10 mouse cellular contexts compared by ENCODE assay signal in the genomic region with DNA sequence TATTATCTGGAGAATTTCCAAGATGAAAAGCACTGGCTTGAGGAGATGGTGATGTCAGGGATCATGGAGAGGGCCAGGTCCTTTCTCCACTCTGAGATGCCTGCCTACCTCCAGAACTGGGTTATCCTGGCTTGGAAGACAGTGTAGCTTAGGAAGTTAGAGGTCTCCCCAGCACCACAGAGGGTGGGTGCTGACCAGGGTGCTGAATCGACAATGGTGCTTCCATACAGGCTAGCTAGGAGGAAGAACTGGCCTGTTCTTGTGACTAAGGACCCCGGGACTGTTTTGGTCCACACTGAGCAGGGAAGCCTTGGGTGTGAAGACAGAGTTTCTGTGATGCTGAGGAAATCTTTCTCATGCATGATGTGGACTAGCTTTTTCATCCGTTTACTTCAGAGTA. TPM values are rescaled to one million over a fixed set of nuclear protein-coding genes. Genes with fewer than 3 reads are reported as not detected.
DNase-seq lines count a peak whose midpoint lies in the region; ATAC-seq and TF ChIP-seq lines count a peak whose summit lies in the region.
"Had no signal": no experiment of that assay in that cellular context is flagged by ENCODE, and none has a peak within 500 bp of the region (broad histone marks: within the 10 kb centered on the region; RNA-seq: fewer than 3 reads in every experiment).

No protein-coding gene starts in this region.

- H3K27ac ChIP-seq in heart, embryonic 10.5 days: no peak overlapping the region
- H3K27ac ChIP-seq in gastrocnemius, adult 2 months: no peak overlapping the region

- DNase-seq in heart, embryonic 10.5 days (ENCODE audit: low spot score): peak; percentile 82
- no peak for DNase-seq in heart, adult 11 months
- DNase-seq in testis, postnatal 10 days (ENCODE audit: low spot score): peak; percentile 61
- DNase-seq in testis, postnatal 14 days (ENCODE audit: low spot score): no peak
- peak; percentile 24 for DNase-seq in hindlimb bud, embryonic 11.5 days (ENCODE audit: extremely low spot score, low read depth, low spot score)
- peak; percentile 57 for DNase-seq in thymus, postnatal 4 days
- no peak for DNase-seq in gastrocnemius, adult 2 months

- no peak for ATAC-seq in inflammation-experienced regulatory T-cells, adult 6 months

- H3K4me1 ChIP-seq in heart, embryonic 10.5 days: no peaks in the 10 kb centered on the region

- H3K9me3 ChIP-seq in heart, embryonic 10.5 days: no peaks in the 10 kb centered on the region

- WGBS in heart, embryonic 10.5 days: 29% methylated on average over 3 of the region's 3 CpGs

- intact Hi-C loops in gastrocnemius, adult 2 months (cut with DNase I): no loop called here

- no peak for TF ChIP-seq CTCF in gastrocnemius, adult 2 months (IDR thresholded peaks at IDR 0.05)

- peaks cover 18% of the 10 kb centered on the region for H3K36me3 ChIP-seq in heart, embryonic 10.5 days

- H3K4me3 ChIP-seq in heart, embryonic 10.5 days: no peak overlapping the region
- H3K4me3 ChIP-seq in gastrocnemius, adult 2 months: no peak overlapping the region

- 0 out of 2 replicates have a peak, but pooled peaks cover 4% of the 10 kb centered on the region for H3K27me3 ChIP-seq in heart, embryonic 10.5 days (ENCODE audit: insufficient read depth, poor library complexity, severe bottlenecking)

RNA-seq across cellular contexts. Expression of gene Tmem74b, which starts 10.8 kb away (rescaled TPM):
- 1.2 and 2.1 TPM in 2 replicates for polyA plus RNA-seq in heart, embryonic 10.5 days (2016; fragmentation: Nextera tagmentation; extraction: Ambion mirVana)
- total RNA-seq in gastrocnemius, adult 2 months (2021): 1 to 10 TPM in 1 of 2 experiments, under 1 TPM in 1; 0.51 to 1.9 TPM
- not detected for polyA plus RNA-seq in inflammation-experienced regulatory T-cells, adult 6 months (2017; shearing (Covaris generic))

RNA-seq across cellular contexts. Expression of gene Psmf1, which starts 31.3 kb away (rescaled TPM):
- 37.2 and 43.1 TPM in 2 replicates for polyA plus RNA-seq in heart, embryonic 10.5 days (2016; fragmentation: Nextera tagmentation; extraction: Ambion mirVana)
- 10 to 100 TPM; 16.2 to 19.6 TPM for total RNA-seq in gastrocnemius, adult 2 months (2021)
- 10 to 100 TPM; 67.0 to 79.2 (median 76.2) TPM for polyA plus RNA-seq in inflammation-experienced regulatory T-cells, adult 6 months (2017; shearing (Covaris generic))

RNA-seq across cellular contexts. Expression of gene Rad21l, which starts 44.3 kb away (rescaled TPM):
- polyA plus RNA-seq in heart, embryonic 10.5 days (2016; fragmentation: Nextera tagmentation; extraction: Ambion mirVana): not detected in 2 replicates
- total RNA-seq in gastrocnemius, adult 2 months (2021): not detected
- polyA plus RNA-seq in inflammation-experienced regulatory T-cells, adult 6 months (2017; shearing (Covaris generic)): not detected
- polyA plus RNA-seq: large intestine, adult 2 months; stomach, embryonic 14.5 days had no signal

Comparison
In these comparisons a context has a peak if more than half of its experiments do, and no peak if none do; other contexts are left out.
1. DNase-seq: peak in heart, embryonic 10.5 days (single experiment), testis, postnatal 10 days (single experiment), hindlimb bud, embryonic 11.5 days (single experiment) and thymus, postnatal 4 days (single experiment); none in heart, adult 11 months (single experiment), testis, postnatal 14 days (single experiment) and gastrocnemius, adult 2 months (single experiment).